Mouse (Mus musculus) spleen, adult 2 months (tissue): Measurements from ENCODE around the gene Cib1.

Experiments
- CTCF ChIP-seq: fragments of 200-500 bp; IDR thresholded peaks from 2 replicates; pipeline ENCODE4 v1.5.1; 2011; ENCODE audit warnings: mild to moderate bottlenecking, inconsistent platforms; ENCODE audit not compliant: insufficient read depth, insufficient read length, insufficient replicate concordance; ENCODE audit errors: extremely low read depth
- POLR2A ChIP-seq: fragments of 200-500 bp; IDR thresholded peaks from 2 replicates; pipeline ENCODE4 v1.6.1; 2011; ENCODE audit warnings: low read depth, low read length, inconsistent platforms

GRCm38 (mm10) chr7:80246148-80246721, 13.6 kb upstream of the Cib1 start, which contains the start of gene Ttll13:
- 0 out of 2 replicates have a peak, but pooled peaks have one; percentile 15 for TF ChIP-seq CTCF
- TF ChIP-seq POLR2A = no peak
